Mouse (Mus musculus) hindbrain, embryonic 10.5 days (tissue): Measurements from ENCODE around the gene Olr1. TPM values are rescaled to one million over a fixed set of nuclear protein-coding genes. Genes with fewer than 3 reads are reported as not detected.

ENCODE experiments used
- polyA plus RNA-seq: library from polyadenylated mRNA; unstranded; fragments of >200 nt; fragmentation: Nextera tagmentation; extraction: Ambion mirVana; gene quantifications from 2 replicates; pipeline ENCODE4 v1.2.1, GENCODE M21; 2016

The Olr1 gene
- polyA plus RNA-seq, 1 experiment from 2014 or later, result not detected

Other genes with a start within 250 kb of the Olr1 start
- gene Cd69, start 231.7 kb downstream of the Olr1 start, polyA plus RNA-seq, result 0.19 TPM in 1 of 2 replicates, not detected in the other
- gene 4922502D21Rik, start 175.4 kb downstream of the Olr1 start, polyA plus RNA-seq, result not detected in 2 replicates
- 0.13 and 0.29 TPM in 2 replicates for gene Clec12a, start 164.5 kb downstream of the Olr1 start, polyA plus RNA-seq
- not detected in 2 replicates for gene Clec12b, start 121.3 kb downstream of the Olr1 start, polyA plus RNA-seq
- gene Clec1b, start 109.9 kb downstream of the Olr1 start, polyA plus RNA-seq, result 13.3 and 18.0 TPM in 2 replicates
- gene Clec9a, start 98.3 kb downstream of the Olr1 start, polyA plus RNA-seq, result 0.24 and 0.35 TPM in 2 replicates
- gene Clec1a, start 55.2 kb downstream of the Olr1 start, polyA plus RNA-seq, result 0.46 and 1.2 TPM in 2 replicates
- not detected in 2 replicates for gene Tmem52b, start 5.4 kb upstream of the Olr1 start, polyA plus RNA-seq
- 49.1 and 68.0 TPM in 2 replicates for gene Gabarapl1, start 26.0 kb upstream of the Olr1 start, polyA plus RNA-seq
- gene Klre1, start 70.7 kb upstream of the Olr1 start, polyA plus RNA-seq, result not detected in 2 replicates
- not detected in 2 replicates for gene Klrd1, start 84.6 kb upstream of the Olr1 start, polyA plus RNA-seq
- gene Klrk1, start 116.7 kb upstream of the Olr1 start, polyA plus RNA-seq, result 0.34 and 0.38 TPM in 2 replicates
- gene Klrc3, start 136.2 kb upstream of the Olr1 start, polyA plus RNA-seq, result not detected in 2 replicates
- not detected in 2 replicates for gene Klrc2, start 153.5 kb upstream of the Olr1 start, polyA plus RNA-seq
- gene Klrc1, start 171.8 kb upstream of the Olr1 start, polyA plus RNA-seq, result not detected in 2 replicates
- not detected in 2 replicates for gene Klri1, start 210.0 kb upstream of the Olr1 start, polyA plus RNA-seq
- gene Klri2, start 233.3 kb upstream of the Olr1 start, polyA plus RNA-seq, result not detected in 2 replicates